Mouse (Mus musculus): ENCODE data around the gene Map1b. TPM values are rescaled to one million over a fixed set of nuclear protein-coding genes. Genes with fewer than 3 reads are reported as not detected.

Gene Map1b
- total RNA-seq, 1 experiment from 2014 or later, result 0.35 TPM

- ATAC-seq (ENCODE audit: extremely low read depth, insufficient number of reproducible peaks, low FRiP score, poor library complexity, severe bottlenecking), result no peak
These were observed 20.2 kb downstream of the Map1b start for GRCm38 (mm10) chr13:99496106-99496505.

- no peak for ATAC-seq (ENCODE audit: extremely low read depth, insufficient number of reproducible peaks, low FRiP score, poor library complexity, severe bottlenecking)
These were observed 21.9 kb downstream of the Map1b start for GRCm38 (mm10) chr13:99494416-99494815.

GRCm38 (mm10) chr13:99493304-99493904, 22.9 kb downstream of the Map1b start:
- no peak for ATAC-seq (ENCODE audit: extremely low read depth, insufficient number of reproducible peaks, low FRiP score, poor library complexity, severe bottlenecking)

- ATAC-seq (ENCODE audit: extremely low read depth, insufficient number of reproducible peaks, low FRiP score, poor library complexity, severe bottlenecking), result no peak
These were observed 23.6 kb downstream of the Map1b start for GRCm38 (mm10) chr13:99492619-99493303.

- no peak for ATAC-seq (ENCODE audit: extremely low read depth, insufficient number of reproducible peaks, low FRiP score, poor library complexity, severe bottlenecking)
These were observed 26.3 kb downstream of the Map1b start for GRCm38 (mm10) chr13:99489998-99490397.

GRCm38 (mm10) chr13:99489175-99489574, 27.2 kb downstream of the Map1b start:
- ATAC-seq (ENCODE audit: extremely low read depth, insufficient number of reproducible peaks, low FRiP score, poor library complexity, severe bottlenecking), result no peak

- ATAC-seq (ENCODE audit: extremely low read depth, insufficient number of reproducible peaks, low FRiP score, poor library complexity, severe bottlenecking), result no peak
These were observed 30.5 kb downstream of the Map1b start for GRCm38 (mm10) chr13:99485861-99486260.

GRCm38 (mm10) chr13:99485331-99485733, 31.0 kb downstream of the Map1b start:
- ATAC-seq (ENCODE audit: extremely low read depth, insufficient number of reproducible peaks, low FRiP score, poor library complexity, severe bottlenecking), result no peak

- ATAC-seq (ENCODE audit: extremely low read depth, insufficient number of reproducible peaks, low FRiP score, poor library complexity, severe bottlenecking), result no peak
These were observed 31.4 kb downstream of the Map1b start for GRCm38 (mm10) chr13:99484905-99485304.

- no peak for ATAC-seq (ENCODE audit: extremely low read depth, insufficient number of reproducible peaks, low FRiP score, poor library complexity, severe bottlenecking)
These were observed 32.9 kb downstream of the Map1b start for GRCm38 (mm10) chr13:99483433-99483832.

GRCm38 (mm10) chr13:99475488-99475887, 40.9 kb downstream of the Map1b start:
- ATAC-seq (ENCODE audit: extremely low read depth, insufficient number of reproducible peaks, low FRiP score, poor library complexity, severe bottlenecking), result no peak

- ATAC-seq (ENCODE audit: extremely low read depth, insufficient number of reproducible peaks, low FRiP score, poor library complexity, severe bottlenecking), result no peak
These were observed 41.3 kb downstream of the Map1b start for GRCm38 (mm10) chr13:99475033-99475432.

GRCm38 (mm10) chr13:99474108-99474507, 42.2 kb downstream of the Map1b start:
- no peak for ATAC-seq (ENCODE audit: extremely low read depth, insufficient number of reproducible peaks, low FRiP score, poor library complexity, severe bottlenecking)

- ATAC-seq (ENCODE audit: extremely low read depth, insufficient number of reproducible peaks, low FRiP score, poor library complexity, severe bottlenecking), result no peak
These were observed 44.3 kb downstream of the Map1b start for GRCm38 (mm10) chr13:99472028-99472427.

- no peak for ATAC-seq (ENCODE audit: extremely low read depth, insufficient number of reproducible peaks, low FRiP score, poor library complexity, severe bottlenecking)
These were observed 46.3 kb downstream of the Map1b start for GRCm38 (mm10) chr13:99470084-99470483.

GRCm38 (mm10) chr13:99468267-99468666, 48.1 kb downstream of the Map1b start:
- no peak for ATAC-seq (ENCODE audit: extremely low read depth, insufficient number of reproducible peaks, low FRiP score, poor library complexity, severe bottlenecking)

- no peak for ATAC-seq (ENCODE audit: extremely low read depth, insufficient number of reproducible peaks, low FRiP score, poor library complexity, severe bottlenecking)
These were observed 49.5 kb downstream of the Map1b start for GRCm38 (mm10) chr13:99466811-99467315.

GRCm38 (mm10) chr13:99466064-99466463, 50.3 kb downstream of the Map1b start:
- no peak for ATAC-seq (ENCODE audit: extremely low read depth, insufficient number of reproducible peaks, low FRiP score, poor library complexity, severe bottlenecking)

GRCm38 (mm10) chr13:99464551-99464950, 51.8 kb downstream of the Map1b start:
- ATAC-seq (ENCODE audit: extremely low read depth, insufficient number of reproducible peaks, low FRiP score, poor library complexity, severe bottlenecking), result no peak

- ATAC-seq (ENCODE audit: extremely low read depth, insufficient number of reproducible peaks, low FRiP score, poor library complexity, severe bottlenecking), result no peak
These were observed 54.5 kb downstream of the Map1b start for GRCm38 (mm10) chr13:99461886-99462285.

Data from neutrophil, adult 5-6 weeks (primary cell).